30 mouse cellular contexts compared by ENCODE assay signal in genomic region chr4:40227131-40227530, GRCm38 (mm10). TPM values are rescaled to one million over a fixed set of nuclear protein-coding genes. Genes with fewer than 3 reads are reported as not detected.
A peak's percentile ranks its signal among the peaks of the same experiment; 100 is the strongest.
DNase-seq lines count a peak whose midpoint lies in the region; ATAC-seq and TF ChIP-seq lines count a peak whose summit lies in the region.
"Had no signal": no experiment of that assay in that cellular context is flagged by ENCODE, and none has a peak within 500 bp of the region (broad histone marks: within the 10 kb centered on the region; RNA-seq: fewer than 3 reads in every experiment).

No protein-coding gene starts in this region.

- no peaks in the 10 kb centered on the region for H3K36me3 ChIP-seq in midbrain, embryonic 10.5 days
- H3K36me3 ChIP-seq in lung, postnatal 0 days (ENCODE audit: insufficient read depth, low read length), result peaks cover 5% of the 10 kb centered on the region; the same call in 1 of the 2 replicates
- H3K36me3 ChIP-seq: embryonic facial prominence, embryonic 13.5 days; embryonic facial prominence, embryonic 15.5 days; forebrain, embryonic 10.5 days; forebrain, embryonic 12.5 days; G1E had no signal

- no peaks in the 10 kb centered on the region for H3K27me3 ChIP-seq in midbrain, embryonic 10.5 days (ENCODE audit: low read depth, poor library complexity, severe bottlenecking)
- no peaks in the 10 kb centered on the region for H3K27me3 ChIP-seq in lung, postnatal 0 days (replicated peaks; ENCODE audit: insufficient read depth, low read length)
- H3K27me3 ChIP-seq: CH12.LX; embryonic facial prominence, embryonic 13.5 days; embryonic facial prominence, embryonic 15.5 days; forebrain, embryonic 12.5 days; Patski had no signal

- no peaks in the 10 kb centered on the region; the same call in 1 of the 2 replicates for H3K4me1 ChIP-seq in midbrain, embryonic 10.5 days
- no peaks in the 10 kb centered on the region for H3K4me1 ChIP-seq in lung, postnatal 0 days (ENCODE audit: insufficient read depth, low read depth, low read length)
- H3K4me1 ChIP-seq: embryonic facial prominence, embryonic 13.5 days; embryonic facial prominence, embryonic 15.5 days; forebrain, embryonic 12.5 days had no signal

- peak; percentile 71 for DNase-seq in heart, adult 11 months
- no peak for DNase-seq in heart, postnatal 25 days (ENCODE audit: low spot score)
- DNase-seq in ES-CJ7 (ENCODE audit: low read depth, low spot score) (peak; percentile 81), R1 (ENCODE audit: low read depth, low spot score) (peak; percentile 93)
- DNase-seq in midbrain, embryonic 10.5 days (ENCODE audit: low spot score), result no peak
- DNase-seq in thymus, postnatal 25 days, result no peak
- DNase-seq in lung, postnatal 0 days (ENCODE audit: low spot score), result no peak
- DNase-seq: adrenal gland, adult 2 months; adrenal gland, postnatal 10 days; adrenal gland, postnatal 25 days; B cell, adult 2 months; cerebellum, adult 11 months; cerebellum, adult 18-20 months; cerebellum, adult 8-10 months; cerebellum, adult 9-11 months; cerebellum, postnatal 14 days; cerebellum, postnatal 36 days; embryo, embryonic 11 days had no signal

- H3K9me3 ChIP-seq in midbrain, embryonic 10.5 days (replicated peaks), result no peaks in the 10 kb centered on the region
- no peaks in the 10 kb centered on the region for H3K9me3 ChIP-seq in lung, postnatal 0 days (ENCODE audit: low read length)
- H3K9me3 ChIP-seq: embryonic facial prominence, embryonic 13.5 days; embryonic facial prominence, embryonic 15.5 days; forebrain, embryonic 10.5 days; forebrain, embryonic 12.5 days; G1E had no signal

- intact Hi-C loops in heart, postnatal 25 days (cut with DNase I), result loop anchor here (2.0 kb wide), 1 partner anchor 32 kb away; no protein-coding TSS in a partner anchor

- H3K9ac ChIP-seq in lung, postnatal 0 days (replicated peaks; ENCODE audit: low read depth), result no peak overlapping the region
- H3K9ac ChIP-seq: embryonic facial prominence, embryonic 13.5 days; embryonic facial prominence, embryonic 15.5 days; forebrain, embryonic 12.5 days had no signal

- TF ChIP-seq EP300 in lung, postnatal 0 days (IDR thresholded peaks at IDR 0.05), result no peak

- WGBS in midbrain, embryonic 10.5 days, result 89% methylated on average over 11 of the region's 11 CpGs
- WGBS in lung, postnatal 0 days, result 72% methylated on average over 11 of the region's 11 CpGs

- no peak overlapping the region for H3K27ac ChIP-seq in midbrain, embryonic 10.5 days (replicated peaks)
- no peak overlapping the region for H3K27ac ChIP-seq in lung, postnatal 0 days (ENCODE audit: low read length)
- H3K27ac ChIP-seq: embryonic facial prominence, embryonic 13.5 days; embryonic facial prominence, embryonic 15.5 days; forebrain, embryonic 10.5 days; forebrain, embryonic 12.5 days had no signal

- no peak for TF ChIP-seq CTCF in lung, postnatal 0 days (IDR thresholded peaks at IDR 0.05)

- no peak overlapping the region for H3K4me2 ChIP-seq in lung, postnatal 0 days (replicated peaks; ENCODE audit: low read depth, low read length)
- H3K4me2 ChIP-seq: embryonic facial prominence, embryonic 13.5 days; embryonic facial prominence, embryonic 15.5 days; forebrain, embryonic 12.5 days had no signal

- H3K4me3 ChIP-seq in midbrain, embryonic 10.5 days, result no peak overlapping the region
- H3K4me3 ChIP-seq in lung, postnatal 0 days (ENCODE audit: low read depth, low read length), result no peak overlapping the region
- H3K4me3 ChIP-seq: embryonic facial prominence, embryonic 13.5 days; embryonic facial prominence, embryonic 15.5 days; erythroblast, embryonic 14.5 days; forebrain, embryonic 10.5 days; forebrain, embryonic 12.5 days had no signal

- ATAC-seq in lung, postnatal 0 days, result no peak
- ATAC-seq: activated CD4-positive, CD25-positive, alpha-beta regulatory T cell, adult 4 months; CD4-positive, CD25-positive, alpha-beta regulatory T cell, adult 4 months; forebrain, embryonic 14.5 days; forebrain, embryonic 16.5 days; Patski had no signal

RNA-seq across cellular contexts. Expression of gene Ddx58, which starts 12.5 kb away (rescaled TPM):
- 1 to 10 TPM; 7.8 to 7.9 TPM for total RNA-seq in heart, postnatal 25 days (2021)
- 2.6 and 3.4 TPM in 2 replicates for polyA plus RNA-seq in midbrain, embryonic 10.5 days (2016; fragmentation: Nextera tagmentation; extraction: Ambion mirVana)
- 15.3 and 18.1 TPM in 2 replicates for polyA plus RNA-seq in lung, postnatal 0 days (2015; fragmentation: Nextera tagmentation; extraction: Ambion mirVana)

RNA-seq across cellular contexts. Expression of gene Smim27, which starts 42.2 kb away (rescaled TPM):
- 10 to 100 TPM; 39.4 to 41.1 TPM for total RNA-seq in heart, postnatal 25 days (2021)
- polyA plus RNA-seq in midbrain, embryonic 10.5 days (2016; fragmentation: Nextera tagmentation; extraction: Ambion mirVana), result 24.4 and 28.6 TPM in 2 replicates
- 45.6 and 57.1 TPM in 2 replicates for polyA plus RNA-seq in lung, postnatal 0 days (2015; fragmentation: Nextera tagmentation; extraction: Ambion mirVana)

RNA-seq across cellular contexts. Expression of gene Topors, which starts 42.5 kb away (rescaled TPM):
- 10 to 100 TPM; 10.1 to 11.5 TPM for total RNA-seq in heart, postnatal 25 days (2021)
- 45.4 and 46.9 TPM in 2 replicates for polyA plus RNA-seq in midbrain, embryonic 10.5 days (2016; fragmentation: Nextera tagmentation; extraction: Ambion mirVana)
- polyA plus RNA-seq in lung, postnatal 0 days (2015; fragmentation: Nextera tagmentation; extraction: Ambion mirVana), result 25.4 and 27.9 TPM in 2 replicates

RNA-seq across cellular contexts. Expression of gene Ndufb6, which starts 52.1 kb away (rescaled TPM):
- 100 to 1,000 TPM; 524 to 552 TPM for total RNA-seq in heart, postnatal 25 days (2021)
- 300 and 311 TPM in 2 replicates for polyA plus RNA-seq in midbrain, embryonic 10.5 days (2016; fragmentation: Nextera tagmentation; extraction: Ambion mirVana)
- polyA plus RNA-seq in lung, postnatal 0 days (2015; fragmentation: Nextera tagmentation; extraction: Ambion mirVana), result 207 and 222 TPM in 2 replicates

Comparison
In these comparisons a context has a peak if more than half of its experiments do, and no peak if none do; other contexts are left out.
1. DNase-seq: peak in heart, adult 11 months (single experiment), ES-CJ7 (single experiment) and R1 (single experiment); none in heart, postnatal 25 days (single experiment), midbrain, embryonic 10.5 days (single experiment), thymus, postnatal 25 days (single experiment) and lung, postnatal 0 days (single experiment).